Mouse (Mus musculus) olfactory bulb, adult 2 months (tissue): ENCODE measurements around the gene Rbck1.

Experiments
- CTCF ChIP-seq: fragments of 200-500 bp; IDR thresholded peaks from 2 replicates; pipeline ENCODE4 v1.5.1; 2012; ENCODE audit warnings: low read depth, mild to moderate bottlenecking, low read length, moderate library complexity; ENCODE audit not compliant: insufficient read depth
- POLR2A ChIP-seq: fragments of 200-500 bp; IDR thresholded peaks from 2 replicates; pipeline ENCODE4 v1.6.1; 2012; ENCODE audit warnings: mild to moderate bottlenecking, low read depth, low read length, moderate library complexity; ENCODE audit not compliant: insufficient read depth

DNA sequence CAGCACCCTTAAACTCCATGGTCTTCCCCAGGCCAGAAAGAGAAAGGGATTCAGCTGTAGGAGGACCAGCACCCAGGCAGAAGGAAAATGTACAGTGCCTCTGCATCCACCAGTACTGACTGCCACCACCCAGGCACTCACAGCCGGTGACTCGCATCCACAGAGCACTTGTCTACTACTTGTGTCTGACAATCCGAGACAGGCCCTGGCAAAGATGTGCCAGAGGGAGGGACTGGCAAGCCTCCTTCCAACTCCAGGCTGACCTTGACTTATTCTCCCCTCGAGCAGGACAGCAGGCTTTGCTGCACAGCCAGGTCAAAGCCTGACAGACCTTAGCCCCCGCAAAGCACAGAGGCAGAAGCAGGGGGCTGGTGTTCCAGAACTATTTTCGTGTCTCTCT, 15.4 kb downstream of the Rbck1 start:
- TF ChIP-seq CTCF (no peak), POLR2A (no peak)
